Mouse (Mus musculus): ENCODE results near the gene Apol11a.
"Not testable (repeated sequence)": the region's sequence is repeated elsewhere in the genome, so short reads cannot be mapped to it uniquely, and the experiment has no call there.

- TF ChIP-seq CTCF (IDR thresholded peaks at IDR 0.05 in 2 of 3, conservative IDR thresholded peaks at IDR 0.05 in 1 of 3; ENCODE audit: control insufficient read depth in 1 of 3, insufficient read depth in 1 of 3, low read depth in 2 of 3, low read length in 3 of 3, poor library complexity in 1 of 3, severe bottlenecking in 1 of 3); MAFK (IDR thresholded peaks at IDR 0.05; ENCODE audit: borderline replicate concordance, low read depth, low read length); TAL1 (IDR thresholded peaks at IDR 0.05; ENCODE audit: low read length); E2F4 (IDR thresholded peaks at IDR 0.05; ENCODE audit: borderline replicate concordance, low read depth, low read length); UBTF (IDR thresholded peaks at IDR 0.05; ENCODE audit: borderline replicate concordance, insufficient read depth, low read depth, low read length); EP300 (IDR thresholded peaks at IDR 0.05; ENCODE audit: low read depth in 1 of 2, low read length in 2 of 2); ZNF384 (IDR thresholded peaks at IDR 0.05; ENCODE audit: low read depth, low read length); SMC3 (IDR thresholded peaks at IDR 0.05; ENCODE audit: low read depth, low read length); USF2 (IDR thresholded peaks at IDR 0.05; ENCODE audit: borderline replicate concordance in 1 of 2, insufficient read depth in 1 of 2, low read depth in 1 of 2, low read length in 2 of 2): not testable (repeated sequence)
Measured at GRCm38 (mm10) chr15:77474699-77475390, 33.2 kb upstream of the Apol11a start.
